Mouse (Mus musculus) naive thymus-derived CD4-positive, alpha-beta T cell, adult 5 months (primary cell): ENCODE results near the gene Rplp2. TPM values are rescaled to one million over a fixed set of nuclear protein-coding genes. Genes with fewer than 3 reads are reported as not detected.

Experiments used
- polyA plus RNA-seq: library from polyadenylated mRNA; unstranded; fragments of 100-300 nt; shearing (Covaris generic); gene quantifications from one replicate; pipeline ENCODE4 v1.2.1, GENCODE M21; 2017

The Rplp2 gene
- 2,296 TPM for polyA plus RNA-seq

DNA sequence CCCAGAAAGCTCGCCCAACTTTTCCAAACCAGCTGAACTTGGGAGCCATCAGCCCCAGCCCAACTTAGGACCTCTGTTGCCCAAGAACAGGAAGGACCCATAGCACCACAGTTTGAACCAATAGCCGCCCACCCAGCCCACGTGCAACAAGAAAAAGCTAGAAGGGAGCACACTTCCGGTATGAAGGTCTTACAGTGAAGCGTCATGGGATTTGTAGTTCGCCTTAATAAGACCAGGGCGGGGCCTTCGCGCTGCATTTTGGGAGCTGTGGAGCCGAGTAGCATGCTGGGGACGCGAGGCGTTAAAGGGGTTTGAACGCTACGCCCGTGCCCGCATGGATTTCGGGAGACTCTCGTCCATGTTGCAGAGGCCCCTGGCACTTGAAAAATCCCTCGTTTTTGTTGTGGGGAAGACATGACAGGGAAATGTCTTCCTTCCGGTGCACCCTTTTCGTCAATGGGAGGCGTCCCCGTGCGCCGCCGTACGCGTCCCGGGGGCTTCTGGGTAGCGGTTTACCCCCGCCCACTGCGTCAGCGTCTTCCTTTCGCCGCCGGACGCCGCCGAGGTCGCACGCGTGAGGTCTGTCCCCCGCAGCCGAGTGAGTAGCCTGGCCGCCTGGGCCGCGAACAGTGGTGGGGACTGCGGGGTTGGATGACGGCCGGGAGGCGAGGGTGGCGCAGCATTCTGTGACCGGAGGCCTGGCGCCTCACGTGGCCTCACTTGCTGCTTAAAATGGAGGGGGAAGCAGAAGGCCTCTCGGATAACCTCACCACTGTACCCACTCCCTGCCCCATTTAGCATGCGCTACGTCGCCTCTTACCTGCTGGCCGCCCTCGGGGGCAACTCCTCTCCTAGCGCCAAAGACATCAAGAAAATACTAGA, at the start of gene Rplp2:
Gene Rplp2, plus strand, starts transcription at position 261 of the 882 bp plus-strand sequence.

DNA sequence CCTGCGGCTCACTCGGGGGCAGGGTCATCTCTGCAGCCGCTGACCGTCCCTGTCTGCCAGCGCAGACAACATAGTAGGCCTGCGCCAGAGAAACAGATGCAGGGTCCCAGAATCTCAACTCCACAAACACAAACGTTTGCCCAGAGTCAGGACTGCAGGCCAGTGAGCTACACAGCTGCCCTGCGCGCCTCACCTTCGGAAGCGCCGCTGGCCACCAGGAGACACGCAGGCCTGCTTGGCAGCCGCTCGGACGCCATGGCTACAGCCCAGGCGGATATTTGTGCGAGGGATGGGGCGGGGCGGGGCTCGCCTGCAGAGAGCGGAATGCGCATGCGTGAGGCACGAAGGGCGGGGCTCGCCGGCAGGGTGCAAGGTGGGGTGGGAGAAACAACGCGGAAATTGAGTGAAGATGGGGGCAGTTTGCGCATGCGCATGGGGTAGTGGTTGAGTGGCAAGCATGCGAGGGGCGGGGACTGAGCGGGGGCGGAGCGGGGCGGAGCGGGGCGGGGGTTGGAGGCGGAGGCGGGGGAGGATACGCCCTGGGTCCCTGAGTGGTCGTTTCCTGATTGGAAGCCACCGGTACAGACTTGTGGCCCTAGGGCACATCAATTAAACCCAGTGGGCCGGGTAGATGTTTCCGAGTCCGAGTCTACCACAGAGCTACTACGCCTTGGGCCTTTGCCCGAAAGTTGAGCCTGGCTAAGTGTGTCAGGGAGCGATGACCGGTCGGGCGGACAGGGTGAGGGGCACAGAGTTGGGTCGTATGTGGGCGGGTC, 33.2 kb upstream of the Rplp2 start, which contains the start of gene Gatd1:
Gene Gatd1, minus strand, starts transcription at position 328 of the 776 bp plus-strand sequence.

DNA sequence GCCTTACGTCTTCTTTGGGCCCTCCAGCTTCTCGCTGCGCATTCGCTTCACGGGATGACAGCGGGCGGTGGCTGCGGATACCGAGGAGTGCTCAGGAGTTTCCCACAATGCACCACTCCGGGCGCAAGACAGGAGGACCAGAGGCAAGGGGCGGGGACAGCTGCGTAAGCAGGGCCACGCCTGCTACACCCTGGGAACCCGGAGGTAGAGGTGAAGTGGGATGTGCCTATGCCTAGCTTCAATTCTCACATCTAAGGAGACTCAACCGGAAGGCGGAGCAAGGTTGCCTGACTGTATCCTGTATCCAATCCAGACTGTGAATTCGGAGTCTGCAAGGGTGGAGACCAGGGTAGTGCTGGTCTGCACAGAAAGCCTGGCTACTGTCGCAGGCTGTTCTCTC, 17.9 kb upstream of the Rplp2 start, which contains the start of gene Cend1:
Gene Cend1, minus strand, starts transcription at position 182 of the 400 bp plus-strand sequence.

DNA sequence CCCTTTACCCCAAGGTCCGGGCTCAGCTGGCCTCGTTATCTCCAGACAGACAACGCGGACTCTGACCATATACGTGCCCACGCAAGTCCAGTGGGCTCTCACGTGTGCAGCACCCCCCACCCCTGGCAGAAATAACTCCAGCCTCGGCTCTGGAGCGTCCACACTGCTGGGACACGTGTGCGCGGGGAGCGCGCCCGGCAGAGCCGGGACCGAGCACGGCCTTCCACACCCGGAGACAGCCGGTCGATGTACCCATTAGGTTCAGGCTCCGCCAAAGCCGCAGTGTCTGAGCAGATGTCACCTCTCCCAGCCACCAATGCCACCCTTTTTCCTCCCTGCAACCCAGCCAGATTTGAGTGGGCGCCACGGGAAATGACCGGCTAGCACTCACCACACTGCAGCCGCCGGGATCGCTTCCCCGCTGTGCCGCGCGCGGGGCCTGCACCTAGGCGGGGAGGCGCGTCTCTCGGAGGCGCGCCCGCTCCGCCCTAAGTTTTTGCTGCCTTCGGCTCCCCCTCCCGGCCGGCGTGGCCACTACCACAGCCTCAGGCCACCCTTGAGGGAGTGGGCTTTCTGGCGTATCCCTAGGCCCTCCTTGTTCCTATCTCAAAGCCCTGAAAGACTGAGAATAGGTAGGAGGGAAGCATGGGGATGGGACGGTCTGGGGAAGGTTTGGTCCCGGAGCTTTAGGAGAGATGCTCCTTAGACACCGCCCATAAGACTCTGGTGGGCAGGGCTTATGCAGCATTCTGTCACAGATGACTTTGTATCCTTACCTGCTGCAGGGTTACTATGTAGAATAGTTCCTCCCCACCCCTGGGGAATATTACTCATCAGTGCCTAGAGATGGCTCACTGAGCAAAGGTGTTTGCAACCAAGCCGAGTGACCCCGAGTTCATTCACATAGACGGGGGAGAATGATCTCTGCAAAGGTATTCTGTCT, 9.7 kb upstream of the Rplp2 start, which contains the start of gene Slc25a22:
Gene Slc25a22, minus strand, starts transcription at position 715 of the 943 bp plus-strand sequence.

DNA sequence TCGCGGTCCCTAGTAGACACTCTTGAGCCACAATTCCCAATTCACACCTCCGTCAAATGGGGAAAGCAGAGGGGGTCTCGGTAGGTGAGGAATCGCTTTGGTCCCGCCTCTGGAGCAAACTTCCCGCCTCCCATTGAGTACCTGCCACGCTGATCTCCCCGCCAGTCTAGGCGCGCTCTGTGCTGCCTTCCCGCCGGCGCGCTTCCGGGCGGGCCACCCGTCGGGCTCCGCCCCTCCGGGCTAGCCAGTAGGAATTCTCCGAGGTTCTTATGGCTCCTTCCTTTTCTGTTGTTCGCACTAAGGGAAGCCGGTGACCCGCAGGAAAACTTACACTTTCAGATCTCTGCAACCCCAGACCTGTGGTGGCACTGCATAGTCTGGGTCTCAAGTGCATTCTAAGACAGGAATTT, 3.3 kb upstream of the Rplp2 start, which contains the start of gene Pidd1:
Gene Pidd1, minus strand, starts transcription at position 198 of the 410 bp plus-strand sequence.

DNA sequence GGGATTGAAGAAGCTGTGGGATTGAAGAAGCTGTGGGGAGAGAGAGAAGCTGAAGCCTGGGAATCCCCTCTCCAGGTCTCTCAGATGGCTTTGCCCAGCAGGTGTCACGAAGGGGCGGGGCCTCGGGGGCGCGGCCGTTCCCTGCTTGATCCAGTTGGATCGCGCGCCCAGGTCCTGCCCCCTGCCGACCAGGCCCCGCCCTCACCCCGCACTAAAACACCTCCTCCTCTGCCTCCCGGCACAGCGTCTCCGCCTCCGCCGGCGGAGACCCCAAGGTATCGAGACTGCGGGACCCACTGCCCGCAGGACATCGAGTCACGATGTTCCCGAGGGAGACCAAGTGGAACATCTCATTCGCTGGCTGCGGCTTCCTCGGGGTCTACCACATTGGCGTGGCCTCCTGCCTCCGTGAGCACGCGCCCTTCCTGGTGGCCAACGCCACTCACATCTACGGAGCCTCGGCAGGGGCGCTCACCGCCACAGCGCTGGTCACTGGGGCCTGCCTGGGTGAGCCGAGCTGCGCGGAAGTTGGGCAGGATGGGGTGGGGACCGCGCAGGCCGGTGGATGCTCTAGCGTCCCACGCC, 7.9 kb downstream of the Rplp2 start, which contains the start of gene Pnpla2:
Gene Pnpla2, plus strand, starts transcription at position 232 of the 585 bp plus-strand sequence.

DNA sequence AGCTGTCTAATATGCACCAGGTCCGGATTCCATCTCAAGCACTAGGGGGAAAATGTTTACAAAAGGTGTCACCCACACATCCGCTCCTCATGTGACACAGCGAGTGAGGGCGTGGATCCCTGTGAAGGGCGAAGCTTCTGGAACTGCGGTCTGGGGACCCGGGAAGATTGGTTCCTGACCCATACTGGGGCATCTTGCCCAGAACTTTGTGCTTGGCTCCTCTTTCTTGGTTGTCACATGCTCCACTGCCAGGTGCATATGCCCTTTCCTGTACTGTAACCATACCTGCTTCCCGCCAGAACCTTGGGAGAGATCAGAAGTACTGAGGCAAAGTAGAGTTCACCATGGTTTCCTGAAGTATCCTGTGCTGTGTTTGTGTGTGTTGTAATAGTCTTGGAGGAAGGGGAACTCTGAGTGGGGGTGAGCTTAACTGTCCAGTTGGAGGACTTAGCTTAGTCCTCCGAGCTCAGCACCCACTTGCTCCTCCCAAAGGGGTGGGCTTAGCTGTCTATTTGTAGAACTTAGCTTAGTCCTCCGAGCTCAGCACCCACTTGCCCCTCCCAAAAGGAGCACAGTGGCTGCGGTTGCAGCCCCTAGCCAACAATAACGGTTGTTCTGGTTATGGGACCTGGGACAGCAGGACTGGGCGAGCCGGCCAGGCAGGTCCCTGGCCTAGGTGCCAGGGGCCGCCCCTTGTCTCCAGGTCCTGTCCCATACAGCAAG, 13.4 kb downstream of the Rplp2 start, which contains the start of gene Cracr2b:
Gene Cracr2b, plus strand, starts transcription at position 704 of the 723 bp plus-strand sequence.

DNA sequence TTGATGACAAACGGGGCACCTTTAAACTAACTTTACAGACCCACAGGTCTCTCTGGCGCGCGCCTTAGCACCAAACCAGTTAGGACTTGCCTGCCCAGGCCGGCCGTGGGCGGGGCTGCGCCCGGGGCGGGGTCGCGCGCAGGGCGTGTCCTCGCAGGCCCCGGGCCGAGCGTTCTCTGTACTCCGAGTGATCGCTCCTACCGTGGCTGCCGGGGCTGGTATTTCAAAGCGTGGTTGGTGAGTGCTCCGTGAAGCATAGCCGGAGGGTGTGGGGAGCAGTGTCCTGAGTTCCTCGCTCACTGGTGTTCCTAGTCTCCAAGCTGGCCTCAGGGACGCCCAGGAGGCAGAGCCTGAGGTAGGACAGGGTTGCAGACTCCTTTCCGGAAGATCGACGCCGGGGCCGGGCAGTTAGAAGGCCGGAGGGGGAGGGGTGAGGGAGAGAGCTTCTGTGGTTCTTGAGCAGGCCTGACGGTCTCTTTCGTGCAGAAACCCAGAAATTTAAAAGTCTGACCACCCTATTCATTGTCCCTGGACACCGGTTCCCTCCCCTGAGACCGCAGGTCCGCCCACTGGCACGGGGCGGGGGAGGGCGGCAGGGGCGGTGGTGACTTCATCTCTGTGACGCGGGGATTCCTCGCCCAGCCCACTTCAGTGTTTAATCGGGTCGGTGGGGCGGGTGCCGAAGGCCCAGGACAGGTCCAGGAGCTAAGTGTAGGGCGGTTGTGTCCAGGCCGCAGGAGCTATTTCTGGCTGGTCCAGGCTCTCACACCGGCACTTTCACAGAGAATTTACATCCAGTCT, 20.3 kb downstream of the Rplp2 start, which contains the start of gene Cd151:
Gene Cd151, plus strand, starts transcription at position 163 of the 801 bp plus-strand sequence.

DNA sequence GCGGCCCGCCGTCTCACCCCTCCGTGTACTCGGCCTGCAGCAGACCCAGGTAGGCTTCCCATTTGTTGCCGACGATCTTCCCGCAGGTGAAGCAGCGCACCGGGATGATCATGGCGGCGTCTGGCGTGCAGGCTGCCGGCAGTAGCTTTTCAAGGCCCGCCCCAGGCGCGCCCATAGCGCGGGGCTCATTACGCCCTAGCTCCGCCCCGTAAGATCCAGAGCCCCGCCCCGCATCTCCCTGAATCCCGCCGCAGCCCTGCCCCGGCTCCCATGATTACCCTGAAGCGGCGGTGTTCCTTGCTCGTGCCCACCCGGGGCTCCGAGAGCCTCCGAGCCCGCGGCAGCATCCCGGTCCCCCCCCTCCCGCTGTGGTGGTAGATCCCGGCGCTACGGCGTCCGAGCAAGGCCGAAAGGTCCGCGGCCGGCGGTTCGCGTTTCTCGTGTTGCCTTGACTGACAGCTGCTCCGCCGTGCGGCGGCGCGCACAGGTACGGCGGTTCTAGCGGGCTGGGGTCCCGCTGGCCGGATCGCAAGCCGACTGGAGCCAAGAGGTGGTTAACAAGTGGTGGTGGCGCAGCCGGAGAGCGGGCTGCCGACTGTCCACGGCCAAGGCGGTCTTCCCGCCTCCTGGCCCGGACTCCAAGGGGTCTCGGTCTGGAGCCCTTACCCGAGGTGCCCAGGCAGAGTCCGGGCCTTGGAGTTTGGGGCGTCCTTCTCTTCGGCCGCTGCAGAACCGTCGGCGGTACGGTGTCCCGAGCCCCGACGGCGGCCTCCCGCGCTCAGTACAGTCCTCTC, 28.0 kb downstream of the Rplp2 start, which contains the start of the genes Polr2l and Tspan4:
Gene Polr2l, minus strand, starts transcription at position 122 of the 794 bp plus-strand sequence.
Gene Tspan4, plus strand, starts transcription at position 230 of the 794 bp plus-strand sequence.

Other genes starting within 250 kb of the Rplp2 start
- gene Lmntd2, start 233.3 kb upstream of the Rplp2 start, polyA plus RNA-seq, result 6.6 TPM
- gene Rassf7, start 231.5 kb upstream of the Rplp2 start, polyA plus RNA-seq, result 10.0 TPM
- 112 TPM for gene Phrf1, start 218.6 kb upstream of the Rplp2 start, polyA plus RNA-seq
- gene Irf7, start 180.9 kb upstream of the Rplp2 start, polyA plus RNA-seq, result 103 TPM
- gene Cdhr5, start 170.6 kb upstream of the Rplp2 start, polyA plus RNA-seq, result not detected
- gene Sct, start 168.2 kb upstream of the Rplp2 start, polyA plus RNA-seq, result not detected
- gene Drd4, start 155.4 kb upstream of the Rplp2 start, polyA plus RNA-seq, result not detected
- gene Deaf1, start 119.7 kb upstream of the Rplp2 start, polyA plus RNA-seq, result 75.5 TPM
- gene Tmem80, start 119.6 kb upstream of the Rplp2 start, polyA plus RNA-seq, result 29.6 TPM
- gene Eps8l2, start 108.5 kb upstream of the Rplp2 start, polyA plus RNA-seq, result not detected
- 215 TPM for gene Taldo1, start 55.2 kb upstream of the Rplp2 start, polyA plus RNA-seq
- gene Gatd1, start 33.2 kb upstream of the Rplp2 start, polyA plus RNA-seq, result 31.3 TPM
- gene Cend1, start 17.9 kb upstream of the Rplp2 start, polyA plus RNA-seq, result not detected
- gene Slc25a22, start 9.5 kb upstream of the Rplp2 start, polyA plus RNA-seq, result 72.6 TPM
- 3.4 TPM for gene Pidd1, start 3.3 kb upstream of the Rplp2 start, polyA plus RNA-seq
- gene Pnpla2, start 7.8 kb downstream of the Rplp2 start, polyA plus RNA-seq, result 132 TPM
- gene Cracr2b, start 13.7 kb downstream of the Rplp2 start, polyA plus RNA-seq, result 0.88 TPM
- gene Cd151, start 20.0 kb downstream of the Rplp2 start, polyA plus RNA-seq, result 5.6 TPM
- 20.3 TPM for gene Polr2l, start 27.8 kb downstream of the Rplp2 start, polyA plus RNA-seq
- gene Tspan4, start 27.9 kb downstream of the Rplp2 start, polyA plus RNA-seq, result 1.1 TPM
- gene Chid1, start 92.5 kb downstream of the Rplp2 start, polyA plus RNA-seq, result 12.1 TPM
- 102 TPM for gene Ap2a2, start 114.8 kb downstream of the Rplp2 start, polyA plus RNA-seq
- gene Muc6, start 207.9 kb downstream of the Rplp2 start, polyA plus RNA-seq, result 0.10 TPM
- not detected for gene Muc2, start 243.0 kb downstream of the Rplp2 start, polyA plus RNA-seq